ENCODE assay signal across 15 mouse cellular contexts in the genomic region with DNA sequence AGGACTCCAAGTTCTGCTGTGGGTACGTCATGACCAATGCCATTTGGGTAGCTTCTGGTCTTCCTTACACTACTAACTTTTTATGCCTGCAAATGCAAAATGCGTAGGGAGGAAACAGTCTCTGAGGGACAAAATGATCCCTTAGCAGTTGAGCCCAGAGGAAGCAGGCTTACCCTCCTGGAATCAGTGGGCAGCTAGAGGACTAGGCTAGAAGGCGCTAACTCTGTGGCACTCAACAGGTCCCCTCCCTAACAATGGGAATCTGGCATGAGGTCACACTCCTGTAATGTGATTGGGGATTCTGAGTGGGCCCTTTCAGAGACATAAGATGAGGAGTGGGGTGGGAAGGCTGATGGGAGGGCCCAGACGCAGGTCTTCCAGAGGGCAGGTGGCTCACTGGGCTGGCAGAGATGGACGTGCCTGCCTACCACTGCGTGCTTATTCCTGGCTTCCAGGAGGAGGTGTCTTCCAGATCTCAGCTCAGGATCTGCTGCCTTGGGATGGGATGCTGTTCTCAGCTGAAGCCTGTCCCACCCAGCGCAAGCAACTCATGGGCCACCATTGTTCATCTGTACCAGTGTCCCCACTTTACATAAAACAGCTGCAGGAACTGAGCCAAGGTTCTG. TPM values are rescaled to one million over a fixed set of nuclear protein-coding genes. Genes with fewer than 3 reads are reported as not detected.
DNase-seq lines count a peak whose midpoint lies in the region; ATAC-seq and TF ChIP-seq lines count a peak whose summit lies in the region.
"Had no signal": no experiment of that assay in that cellular context is flagged by ENCODE, and none has a peak within 500 bp of the region (broad histone marks: within the 10 kb centered on the region; RNA-seq: fewer than 3 reads in every experiment).

No protein-coding gene starts in this region.

- H3K36me3 ChIP-seq in heart, embryonic 13.5 days, result peaks cover 19% of the 10 kb centered on the region
- peaks cover 33% of the 10 kb centered on the region for H3K36me3 ChIP-seq in C2C12 (ENCODE audit: control insufficient read depth, insufficient read depth)
- peaks cover 23% of the 10 kb centered on the region for H3K36me3 ChIP-seq in embryonic facial prominence, embryonic 14.5 days (ENCODE audit: control insufficient read depth, insufficient read depth, low read length)
- H3K36me3 ChIP-seq in myocyte (ENCODE audit: control insufficient read depth, insufficient read depth), result peaks cover 17% of the 10 kb centered on the region
- H3K36me3 ChIP-seq: midbrain, embryonic 15.5 days had no signal

- H3K4me1 ChIP-seq in heart, embryonic 13.5 days, result peaks cover 45% of the 10 kb centered on the region
- peaks cover 8% of the 10 kb centered on the region for H3K4me1 ChIP-seq in embryonic facial prominence, embryonic 14.5 days (ENCODE audit: control insufficient read depth, insufficient read depth, low read length)

- no peak for TF ChIP-seq CTCF in C2C12 (IDR thresholded peaks at IDR 0.05; ENCODE audit: control insufficient read depth, insufficient read depth, insufficient read length)

- peak overlapping the region; percentile 25; the same call in 1 of the 2 replicates for H3K27ac ChIP-seq in heart, embryonic 13.5 days (replicated peaks)
- no peak overlapping the region; the same call in 1 of the 2 replicates for H3K27ac ChIP-seq in embryonic facial prominence, embryonic 14.5 days (replicated peaks; ENCODE audit: low read depth, low read length)
- H3K27ac ChIP-seq: forebrain, embryonic 13.5 days; heart, adult 2 months; hindbrain, postnatal 0 days; left cerebral cortex, adult 2 months; macrophage; midbrain, embryonic 15.5 days had no signal

- no peak overlapping the region for H3K9ac ChIP-seq in heart, embryonic 13.5 days
- H3K9ac ChIP-seq in embryonic facial prominence, embryonic 14.5 days (ENCODE audit: low read depth, low read length), result no peak overlapping the region
- H3K9ac ChIP-seq: forebrain, embryonic 13.5 days; midbrain, embryonic 15.5 days had no signal

- H3K79me2 ChIP-seq in C2C12 (ENCODE audit: control insufficient read depth, insufficient read depth), result peaks cover 47% of the 10 kb centered on the region
- H3K79me2 ChIP-seq in myocyte (ENCODE audit: control insufficient read depth, insufficient read depth), result peaks cover 33% of the 10 kb centered on the region

- peaks cover 36% of the 10 kb centered on the region for H3K79me3 ChIP-seq in C2C12 (ENCODE audit: low read depth)

- no peaks in the 10 kb centered on the region for H3K9me3 ChIP-seq in heart, embryonic 13.5 days
- no peaks in the 10 kb centered on the region for H3K9me3 ChIP-seq in embryonic facial prominence, embryonic 14.5 days (ENCODE audit: control insufficient read depth, low read length)
- H3K9me3 ChIP-seq: forebrain, embryonic 13.5 days; midbrain, embryonic 15.5 days had no signal

- no peak overlapping the region for H3K4me2 ChIP-seq in heart, embryonic 13.5 days
- H3K4me2 ChIP-seq in embryonic facial prominence, embryonic 14.5 days (ENCODE audit: low read depth, low read length), result no peak overlapping the region
- H3K4me2 ChIP-seq in myocyte (ENCODE audit: low read depth), result peak overlapping the region; percentile 80
- H3K4me2 ChIP-seq: forebrain, embryonic 13.5 days; midbrain, embryonic 15.5 days had no signal

- H3K4me3 ChIP-seq in heart, embryonic 13.5 days, result no peak overlapping the region
- H3K4me3 ChIP-seq in C2C12 (ENCODE audit: insufficient read depth, poor library complexity, severe bottlenecking) (no peak overlapping the region), myocyte (no peak overlapping the region)
- H3K4me3 ChIP-seq in embryonic facial prominence, embryonic 14.5 days (ENCODE audit: low read depth, low read length), result no peak overlapping the region
- H3K4me3 ChIP-seq: forebrain, embryonic 13.5 days; heart, adult 2 months; left cerebral cortex, adult 2 months; midbrain, embryonic 15.5 days had no signal

- no peak overlapping the region for H3ac ChIP-seq in C2C12 (ENCODE audit: control insufficient read depth, insufficient read length, low read depth)
- no peak overlapping the region for H3ac ChIP-seq in myocyte (ENCODE audit: control insufficient read depth, insufficient read length)

- peak; percentile 93 for TF ChIP-seq POLR2A in myocyte (IDR thresholded peaks at IDR 0.05; ENCODE audit: insufficient read length, low read depth)

- 77% methylated on average over 7 of the region's 7 CpGs for WGBS in heart, embryonic 13.5 days
- 81% methylated on average over 7 of the region's 7 CpGs for WGBS in embryonic facial prominence, embryonic 14.5 days

- no peak for ATAC-seq in heart, embryonic 13.5 days (ENCODE audit: extremely low read depth, insufficient number of reproducible peaks, low FRiP score, low TSS enrichment)
- no peak for ATAC-seq in embryonic facial prominence, embryonic 14.5 days (ENCODE audit: low read depth)
- ATAC-seq: forebrain, embryonic 13.5 days; hindbrain, postnatal 0 days; midbrain, embryonic 15.5 days had no signal

- no peak for DNase-seq in heart, postnatal 4 days
- DNase-seq in embryonic facial prominence, embryonic 14.5 days (ENCODE audit: low spot score), result peak; percentile 39
- no peak for DNase-seq in cerebellum, postnatal 4 days (ENCODE audit: low spot score in 2 of 2)
- DNase-seq in layer of hippocampus, adult 8-10 months (ENCODE audit: low spot score in 2 of 2), result no peak
- DNase-seq in Muller cell, postnatal 12 days (ENCODE audit: inconsistent ontology term), result no peak
- DNase-seq: lung, adult 2 months had no signal

- H3K27me3 ChIP-seq in heart, embryonic 13.5 days (replicated peaks), result no peaks in the 10 kb centered on the region
- H3K27me3 ChIP-seq in C2C12 (ENCODE audit: control insufficient read depth, insufficient read depth, insufficient read length) (no peaks in the 10 kb centered on the region), myocyte (ENCODE audit: control insufficient read depth, insufficient read depth, insufficient read length) (no peaks in the 10 kb centered on the region)
- no peaks in the 10 kb centered on the region for H3K27me3 ChIP-seq in embryonic facial prominence, embryonic 14.5 days (replicated peaks; ENCODE audit: control insufficient read depth, insufficient read depth, low read length)

TF ChIP-seq in C2C12, 6 proteins besides CTCF, POLR2A, EP300 and RAD21:
- TF ChIP-seq MYOD1 (IDR thresholded peaks at IDR 0.05; ENCODE audit: control insufficient read depth, insufficient read length, low read depth), result peak; percentile 43
- no peak for TF ChIP-seq CEBPB (IDR thresholded peaks at IDR 0.05; ENCODE audit: low read depth)
- peak; percentile 0 for TF ChIP-seq USF1 (IDR thresholded peaks at IDR 0.05; ENCODE audit: low read depth)
- TF ChIP-seq FOSL1 (IDR thresholded peaks at IDR 0.05; ENCODE audit: insufficient read depth, low read length, poor library complexity, severe bottlenecking), result no peak
- no peak for TF ChIP-seq MYOG (IDR thresholded peaks at IDR 0.05; ENCODE audit: control insufficient read depth, extremely low read depth, insufficient read length)
- TF ChIP-seq MAX (IDR thresholded peaks at IDR 0.05), result peak; percentile 31

TF ChIP-seq in myocyte, 11 proteins besides CTCF, POLR2A, EP300 and RAD21:
- TF ChIP-seq POLR2AphosphoS2 (IDR thresholded peaks at IDR 0.05; ENCODE audit: insufficient read length, low read depth) (peak; percentile 98), E2F4 (IDR thresholded peaks at IDR 0.05; ENCODE audit: insufficient read depth) (no peak), MYOD1 (IDR thresholded peaks at IDR 0.05; ENCODE audit: control insufficient read depth in 1 of 3, insufficient read length in 2 of 3, low read depth in 2 of 3) (no peak), MYOG (IDR thresholded peaks at IDR 0.05; ENCODE audit: control insufficient read depth in 1 of 3, insufficient read depth in 1 of 3, insufficient read length in 2 of 3, low read depth in 2 of 3) (peak in 1 of 3 experiments; percentile 23)

RNA-seq across cellular contexts. Expression of gene Nol12, which starts 3.8 kb away (rescaled TPM):
- polyA plus RNA-seq in heart, embryonic 13.5 days (2015; fragmentation: Nextera tagmentation; extraction: Ambion mirVana), result 37.3 and 42.9 TPM in 2 replicates
- 10 to 100 TPM; 20.2 to 22.6 TPM for total RNA-seq in heart, postnatal 4 days (2021)
- polyA plus RNA-seq in C2C12 (2012; fragmentation: generic; extraction: Trizol) (108 TPM), myocyte (2012; fragmentation: generic; extraction: Trizol) (101 TPM)
- polyA plus RNA-seq in embryonic facial prominence, embryonic 14.5 days (2014; fragmentation: Nextera tagmentation; extraction: Ambion mirVana), result 51.1 and 54.3 TPM in 2 replicates
- total RNA-seq in layer of hippocampus, adult 8-10 months (2022), result 10 to 100 TPM; 34.4 to 41.8 (median 37.7) TPM

RNA-seq across cellular contexts. Expression of gene Lgals1, which starts 4.4 kb away (rescaled TPM):
- polyA plus RNA-seq in heart, embryonic 13.5 days (2015; fragmentation: Nextera tagmentation; extraction: Ambion mirVana), result 798 and 814 TPM in 2 replicates
- 100 to 1,000 TPM; 465 to 471 TPM for total RNA-seq in heart, postnatal 4 days (2021)
- polyA plus RNA-seq in C2C12 (2012; fragmentation: generic; extraction: Trizol) (18,755 TPM), myocyte (2012; fragmentation: generic; extraction: Trizol) (13,722 TPM)
- polyA plus RNA-seq in embryonic facial prominence, embryonic 14.5 days (2014; fragmentation: Nextera tagmentation; extraction: Ambion mirVana), result 2,628 and 2,877 TPM in 2 replicates
- total RNA-seq in layer of hippocampus, adult 8-10 months (2022), result 10 to 100 TPM; 16.9 to 40.3 (median 28.2) TPM

RNA-seq across cellular contexts. Expression of gene Triobp, which starts 16.6 kb away (rescaled TPM):
- polyA plus RNA-seq in heart, embryonic 13.5 days (2015; fragmentation: Nextera tagmentation; extraction: Ambion mirVana), result 45.8 and 46.8 TPM in 2 replicates
- 10 to 100 TPM; 59.0 to 68.2 TPM for total RNA-seq in heart, postnatal 4 days (2021)
- 35.7 TPM for polyA plus RNA-seq in C2C12 (2012; fragmentation: generic; extraction: Trizol)
- 46.2 and 47.4 TPM in 2 replicates for polyA plus RNA-seq in embryonic facial prominence, embryonic 14.5 days (2014; fragmentation: Nextera tagmentation; extraction: Ambion mirVana)
- 19.9 TPM for polyA plus RNA-seq in myocyte (2012; fragmentation: generic; extraction: Trizol)
- total RNA-seq in layer of hippocampus, adult 8-10 months (2022), result 10 to 100 TPM in 2 of 4 experiments, 1 to 10 TPM in 2; 7.0 to 14.1 (median 11.5) TPM

RNA-seq across cellular contexts. Expression of gene Pdxp, which starts 17.2 kb away (rescaled TPM):
- 20.2 and 21.2 TPM in 2 replicates for polyA plus RNA-seq in heart, embryonic 13.5 days (2015; fragmentation: Nextera tagmentation; extraction: Ambion mirVana)
- 1 to 10 TPM; 9.3 to 9.4 TPM for total RNA-seq in heart, postnatal 4 days (2021)
- 25.1 TPM for polyA plus RNA-seq in C2C12 (2012; fragmentation: generic; extraction: Trizol)
- 19.6 and 21.0 TPM in 2 replicates for polyA plus RNA-seq in embryonic facial prominence, embryonic 14.5 days (2014; fragmentation: Nextera tagmentation; extraction: Ambion mirVana)
- 33.1 TPM for polyA plus RNA-seq in myocyte (2012; fragmentation: generic; extraction: Trizol)
- 100 to 1,000 TPM; 140 to 156 (median 148) TPM for total RNA-seq in layer of hippocampus, adult 8-10 months (2022)

RNA-seq across cellular contexts. Expression of gene Sh3bp1, which starts 31.3 kb away (rescaled TPM):
- 18.8 and 19.5 TPM in 2 replicates for polyA plus RNA-seq in heart, embryonic 13.5 days (2015; fragmentation: Nextera tagmentation; extraction: Ambion mirVana)
- total RNA-seq in heart, postnatal 4 days (2021), result 10 to 100 TPM in 1 of 2 experiments, 1 to 10 TPM in 1; 7.7 to 11.1 TPM
- polyA plus RNA-seq in C2C12 (2012; fragmentation: generic; extraction: Trizol) (23.4 TPM), myocyte (2012; fragmentation: generic; extraction: Trizol) (11.1 TPM)
- polyA plus RNA-seq in embryonic facial prominence, embryonic 14.5 days (2014; fragmentation: Nextera tagmentation; extraction: Ambion mirVana), result 40.8 and 44.1 TPM in 2 replicates
- 10 to 100 TPM; 28.9 to 33.0 (median 31.8) TPM for total RNA-seq in layer of hippocampus, adult 8-10 months (2022)
